Mouse (Mus musculus): ENCODE results near the gene Neurog3.

- no peak for TF ChIP-seq CTCF (IDR thresholded peaks at IDR 0.05; ENCODE audit: borderline replicate concordance, insufficient read depth, low read depth, low read length)
- TF ChIP-seq POLR2A (IDR thresholded peaks at IDR 0.05; ENCODE audit: borderline replicate concordance, insufficient read depth, low read length), result no peak
Measured at GRCm38 (mm10) chr10:62173941-62174448, 41.1 kb downstream of the Neurog3 start.
